Mouse (Mus musculus) lung, postnatal 0 days (tissue): ENCODE measurements around the gene Aff3. TPM values are rescaled to one million over a fixed set of nuclear protein-coding genes. Genes with fewer than 3 reads are reported as not detected.

Experiments used
- ATAC-seq: fragments of 200-750 bp; cut with Nextera tagmentation; 2 replicates; pipeline ENCODE4 v1.8.0; 2017; ENCODE audit warnings: moderate library complexity
- DNase-seq: peaks from one replicate; pipeline ENCODE4 v3.0.0-alpha.2; 2016; ENCODE audit warnings: low spot score
- H3K27ac ChIP-seq: fragments of 300-500 bp; sonication (generic); 2 replicates; pipeline ENCODE4 v1.5.1; 2014; ENCODE audit warnings: antibody characterized with exemption, mild to moderate bottlenecking, low read length, mixed read lengths
- H3K27me3 ChIP-seq: fragments of 300-500 bp; sonication (generic); replicated peaks from 2 replicates; pipeline ENCODE4 v1.6.1; 2014; ENCODE audit warnings: low read length, mixed read lengths; ENCODE audit not compliant: insufficient read depth
- H3K36me3 ChIP-seq: fragments of 300-500 bp; sonication (generic); 2 replicates; pipeline ENCODE4 v1.6.1; 2014; ENCODE audit warnings: low read length, mixed read lengths; ENCODE audit not compliant: insufficient read depth
- H3K4me1 ChIP-seq: fragments of 300-500 bp; sonication (generic); 2 replicates; pipeline ENCODE4 v1.6.1; 2014; ENCODE audit warnings: antibody characterized with exemption, low read depth, low read length, mixed read lengths; ENCODE audit not compliant: insufficient read depth
- H3K4me2 ChIP-seq: fragments of 300-500 bp; sonication (generic); replicated peaks from 2 replicates; pipeline ENCODE4 v1.6.1; 2014; ENCODE audit warnings: low read depth, mild to moderate bottlenecking, low read length, moderate library complexity, mixed read lengths
- H3K4me3 ChIP-seq: fragments of 300-500 bp; sonication (generic); 2 replicates; pipeline ENCODE4 v1.5.1; 2014; ENCODE audit warnings: low read depth, low read length
- H3K9ac ChIP-seq: fragments of 300-500 bp; sonication (generic); replicated peaks from 2 replicates; pipeline ENCODE4 v1.6.1; 2014; ENCODE audit warnings: low read depth, mild to moderate bottlenecking
- H3K9me3 ChIP-seq: fragments of 300-500 bp; sonication (generic); 2 replicates; pipeline ENCODE4 v1.6.1; 2016; ENCODE audit warnings: low read length, mixed read lengths
- CTCF ChIP-seq: IDR thresholded peaks from 2 replicates; pipeline ENCODE4 v1.5.1; 2016; ENCODE audit warnings: antibody characterized with exemption, mild to moderate bottlenecking
- EP300 ChIP-seq: IDR thresholded peaks from 2 replicates; pipeline ENCODE4 v1.6.1; 2016; ENCODE audit warnings: antibody characterized with exemption, mild to moderate bottlenecking, control low read depth
- WGBS: fragments of 180-500 bp; shearing (Covaris S2); extraction: QIAGEN DNeasy Blood & Tissue Kit; methylation state at CpG from one replicate; pipeline ENCODE4 v1.1.7; 2014; 5-methylcytosine and 5-hydroxymethylcytosine counted together
- polyA plus RNA-seq: library from polyadenylated mRNA; unstranded; fragments of >200 nt; fragmentation: Nextera tagmentation; extraction: Ambion mirVana; gene quantifications from 2 replicates; pipeline ENCODE4 v1.2.1, GENCODE M21; 2015

Aff3 gene
- polyA plus RNA-seq, 1 experiment from 2014 or later: 5.9 TPM

GRCm38 (mm10) chr1:38513970-38514633, 150.7 kb downstream of the Aff3 start:
- ATAC-seq: no peak
- DNase-seq: no peak
- H3K4me3 ChIP-seq: no peak overlapping the region
- no peaks in the 10 kb centered on the region for H3K27me3 ChIP-seq
- H3K9ac ChIP-seq: no peak overlapping the region
- H3K27ac ChIP-seq: no peak overlapping the region
- no peak overlapping the region for H3K4me2 ChIP-seq
- TF ChIP-seq CTCF (no peak), EP300 (no peak)
- WGBS: 74% methylated on average over 12 of the region's 12 CpGs
- no peaks in the 10 kb centered on the region; the same call in 1 of the 2 replicates for H3K4me1 ChIP-seq
- H3K36me3 ChIP-seq: no peaks in the 10 kb centered on the region
- no peaks in the 10 kb centered on the region for H3K9me3 ChIP-seq

GRCm38 (mm10) chr1:38512258-38513081, 152.3 kb downstream of the Aff3 start:
- peak; percentile 64 for DNase-seq
- Histone ChIP-seq H3K4me3 (no peak overlapping the region), H3K9ac (no peak overlapping the region), H3K9me3 (no peaks in the 10 kb centered on the region), H3K27ac (no peak overlapping the region), H3K27me3 (no peaks in the 10 kb centered on the region), H3K4me1 (no peaks in the 10 kb centered on the region; the same call in 1 of the 2 replicates), H3K4me2 (peak overlapping the region; percentile 20; the same call in 1 of the 2 replicates), H3K36me3 (no peaks in the 10 kb centered on the region)
- WGBS: 46% methylated on average over 15 of the region's 15 CpGs
- TF ChIP-seq CTCF (no peak), EP300 (no peak)
- ATAC-seq: no peak

- no peak for ATAC-seq
- 65% methylated on average over 5 of the region's 5 CpGs for WGBS
- Histone ChIP-seq H3K4me3 (no peak overlapping the region), H3K4me2 (no peak overlapping the region), H3K9ac (no peak overlapping the region), H3K36me3 (no peaks in the 10 kb centered on the region), H3K4me1 (no peaks in the 10 kb centered on the region; the same call in 1 of the 2 replicates), H3K27ac (no peak overlapping the region), H3K27me3 (no peaks in the 10 kb centered on the region), H3K9me3 (no peaks in the 10 kb centered on the region)
- TF ChIP-seq EP300 (no peak), CTCF (no peak)
- DNase-seq: no peak
Measured at GRCm38 (mm10) chr1:38511076-38511475, 153.7 kb downstream of the Aff3 start.

GRCm38 (mm10) chr1:38509301-38509700, 155.5 kb downstream of the Aff3 start:
- no peaks in the 10 kb centered on the region; the same call in 1 of the 2 replicates for H3K4me1 ChIP-seq

GRCm38 (mm10) chr1:38507636-38508179, 157.0 kb downstream of the Aff3 start:
- 82% methylated on average over 7 of the region's 7 CpGs for WGBS
- Histone ChIP-seq H3K4me3 (no peak overlapping the region), H3K27ac (no peak overlapping the region), H3K27me3 (no peaks in the 10 kb centered on the region), H3K4me1 (no peaks in the 10 kb centered on the region; the same call in 1 of the 2 replicates), H3K9ac (no peak overlapping the region), H3K4me2 (no peak overlapping the region), H3K9me3 (no peaks in the 10 kb centered on the region), H3K36me3 (no peaks in the 10 kb centered on the region)
- DNase-seq (no peak), ATAC-seq (no peak)
- no peak for TF ChIP-seq EP300
- no peak for TF ChIP-seq CTCF

More at GRCm38 (mm10) chr1:38509301-38509700, 155.5 kb downstream of the Aff3 start:
- TF ChIP-seq EP300: no peak
- no peak for TF ChIP-seq CTCF
- Histone ChIP-seq H3K4me2 (no peak overlapping the region), H3K9me3 (no peaks in the 10 kb centered on the region), H3K27ac (no peak overlapping the region), H3K36me3 (no peaks in the 10 kb centered on the region), H3K9ac (no peak overlapping the region), H3K4me3 (no peak overlapping the region), H3K27me3 (no peaks in the 10 kb centered on the region)
- 85% methylated on average over 8 of the region's 8 CpGs for WGBS
- no peak for DNase-seq
- ATAC-seq: no peak

GRCm38 (mm10) chr1:38506396-38506795, 158.4 kb downstream of the Aff3 start:
- Histone ChIP-seq H3K9me3 (no peaks in the 10 kb centered on the region), H3K27me3 (no peaks in the 10 kb centered on the region), H3K4me3 (no peak overlapping the region), H3K27ac (no peak overlapping the region), H3K36me3 (no peaks in the 10 kb centered on the region), H3K4me2 (no peak overlapping the region), H3K9ac (no peak overlapping the region), H3K4me1 (no peaks in the 10 kb centered on the region)
- no peak for ATAC-seq
- TF ChIP-seq CTCF: no peak
- DNase-seq: no peak
- WGBS: 96% methylated on average over 3 of the region's 3 CpGs
